Mouse (Mus musculus) testis, postnatal 10 days (tissue): ENCODE data around the gene Gm5678.

Experiments
- DNase-seq: peaks from one replicate; pipeline ENCODE4 v3.0.0; 2021; ENCODE audit warnings: low spot score

Gm5678 gene

GRCm38 (mm10) chr16:93627761-93628400, at the start of gene Gm5678:
Gene Gm5678 (plus strand): TSS chr16:93628097.
- no peak for DNase-seq

DNA sequence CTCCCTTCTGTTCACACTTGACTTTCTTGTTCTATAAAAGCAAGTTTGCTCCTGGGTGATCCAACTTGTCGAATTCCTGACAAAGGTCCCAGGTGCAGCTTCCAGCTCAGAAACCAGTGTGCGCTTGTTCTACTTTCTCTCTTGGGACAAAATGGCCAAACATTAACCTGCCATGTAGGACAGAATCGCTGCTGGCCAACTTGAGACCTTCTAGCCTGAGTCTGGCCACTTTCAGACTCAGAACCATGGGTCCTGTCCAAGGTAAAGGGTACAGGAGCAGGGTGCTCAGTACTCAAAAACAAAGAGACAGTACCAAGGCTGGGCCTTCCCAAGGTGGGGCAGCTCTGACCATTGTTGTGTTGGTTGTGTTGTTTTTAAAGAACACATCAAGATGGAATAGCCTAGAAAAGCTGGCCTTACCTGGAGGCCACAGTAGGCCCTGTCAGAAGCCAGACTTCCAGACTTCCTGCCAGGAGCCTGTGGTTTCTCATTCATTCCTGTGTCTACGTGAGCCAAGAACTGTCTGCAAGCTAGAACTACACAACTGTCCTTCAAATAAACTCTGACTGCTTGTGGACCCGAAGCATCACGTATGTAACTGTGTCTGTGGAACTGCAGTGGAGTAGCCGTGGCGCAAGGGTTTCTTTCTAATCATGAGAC, 49.4 kb upstream of the Gm5678 start:
- no peak for DNase-seq

DNA sequence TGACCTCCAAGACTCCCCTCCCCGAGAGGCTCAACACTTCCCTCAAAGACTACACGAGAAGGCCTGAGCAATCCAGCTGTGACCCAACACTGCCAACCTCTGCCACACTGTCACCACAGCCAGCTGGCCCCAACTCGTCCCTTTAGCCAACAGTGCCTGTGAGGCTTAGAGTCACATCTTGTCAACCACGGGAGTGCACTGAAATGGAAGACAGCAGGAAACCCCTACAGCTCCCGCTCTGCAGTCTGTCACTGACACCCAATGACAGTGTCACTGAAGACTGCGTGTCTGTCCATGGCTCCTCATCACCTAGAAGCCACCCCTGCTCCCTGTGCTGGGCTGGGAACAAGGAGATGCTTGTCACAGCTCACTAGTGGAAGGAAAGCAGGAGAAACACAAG, 46.8 kb upstream of the Gm5678 start:
- DNase-seq, result no peak

DNA sequence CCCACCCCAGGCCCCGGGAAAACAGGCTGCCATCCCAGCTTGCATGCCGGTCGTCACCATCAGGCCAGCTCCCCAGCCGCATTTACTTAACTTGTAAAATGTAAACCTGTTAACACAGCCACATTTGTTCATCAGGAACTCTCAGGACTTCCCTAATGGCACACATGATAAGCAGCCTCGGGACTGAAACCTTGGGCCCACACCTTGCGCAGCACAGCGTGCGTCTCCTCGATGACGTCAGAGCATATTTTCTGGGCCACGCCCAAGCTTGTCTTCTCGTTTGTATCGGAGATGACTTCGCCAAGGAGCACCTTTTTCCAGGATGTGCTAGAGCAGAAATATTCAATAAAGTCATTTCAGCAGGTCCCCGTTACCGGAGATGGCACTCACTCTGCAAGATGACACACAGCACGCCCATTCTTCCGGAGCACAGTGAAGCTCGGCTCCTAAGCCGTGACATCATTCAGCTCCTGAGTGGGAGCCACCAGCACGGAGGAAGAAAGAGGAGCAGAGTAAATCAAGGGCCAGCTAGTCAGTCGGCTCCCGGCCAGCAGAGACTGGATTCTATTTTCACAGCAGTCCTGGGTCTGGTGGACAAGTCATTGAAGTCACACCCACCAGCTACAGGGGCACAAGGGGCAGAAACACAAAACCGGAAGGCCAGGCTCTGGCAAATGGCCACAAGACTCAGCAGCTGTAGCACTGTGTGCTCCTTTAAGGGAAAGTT, 42.8 kb upstream of the Gm5678 start:
- DNase-seq, result no peak

DNA sequence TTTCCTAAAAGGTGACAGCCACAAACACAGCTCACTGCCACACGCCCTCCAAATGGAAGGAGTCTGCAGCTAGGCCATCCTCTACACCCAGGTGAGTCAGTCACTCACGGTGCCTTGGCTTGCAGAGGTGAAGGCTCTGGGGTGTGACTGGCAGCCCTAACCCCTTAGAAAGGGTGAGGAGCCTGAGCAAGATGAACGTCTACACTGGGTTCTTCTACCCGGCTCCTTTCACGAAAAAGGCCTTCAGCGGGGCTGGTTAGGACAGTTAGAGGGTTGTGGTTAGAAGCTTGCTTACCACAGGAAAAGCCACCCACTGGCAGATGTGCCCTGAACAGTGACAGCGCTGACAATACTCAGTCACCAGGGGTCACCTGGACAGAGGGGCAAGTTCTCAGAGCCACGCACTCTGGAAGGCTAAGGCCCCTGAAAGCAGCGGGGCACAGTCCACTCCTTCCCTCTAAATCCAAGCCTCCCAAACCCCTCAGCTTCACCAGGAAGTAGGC, 42.1 kb upstream of the Gm5678 start:
- no peak for DNase-seq

DNA sequence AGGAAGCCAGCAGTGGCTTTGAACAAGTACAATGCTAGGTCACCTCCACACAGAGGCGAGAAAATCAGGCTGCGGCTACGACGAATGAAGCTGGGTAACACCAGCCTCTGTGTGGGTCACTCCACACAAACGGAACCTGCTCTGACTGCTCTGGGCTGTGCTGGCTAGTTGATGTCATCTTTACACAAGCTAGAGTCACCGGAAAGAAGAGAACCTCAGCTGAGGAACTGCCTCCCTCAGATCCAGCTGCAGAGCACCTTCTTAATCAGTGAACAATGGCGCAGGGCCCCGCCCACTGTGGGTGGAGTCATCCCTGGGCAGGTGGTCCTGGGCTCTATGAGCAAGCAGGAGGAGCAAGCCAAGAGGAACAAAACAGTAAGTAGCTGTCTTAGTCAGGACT, 41.5 kb upstream of the Gm5678 start:
- DNase-seq, result no peak

GRCm38 (mm10) chr16:93588281-93588680, 39.6 kb upstream of the Gm5678 start:
- DNase-seq, result no peak

- no peak for DNase-seq
Observed at GRCm38 (mm10) chr16:93590915-93591314, 37.0 kb upstream of the Gm5678 start.

- DNase-seq, result no peak
Observed at GRCm38 (mm10) chr16:93591450-93592430, 36.2 kb upstream of the Gm5678 start.

- DNase-seq, result no peak
Observed at GRCm38 (mm10) chr16:93592711-93593110, 35.2 kb upstream of the Gm5678 start.

DNA sequence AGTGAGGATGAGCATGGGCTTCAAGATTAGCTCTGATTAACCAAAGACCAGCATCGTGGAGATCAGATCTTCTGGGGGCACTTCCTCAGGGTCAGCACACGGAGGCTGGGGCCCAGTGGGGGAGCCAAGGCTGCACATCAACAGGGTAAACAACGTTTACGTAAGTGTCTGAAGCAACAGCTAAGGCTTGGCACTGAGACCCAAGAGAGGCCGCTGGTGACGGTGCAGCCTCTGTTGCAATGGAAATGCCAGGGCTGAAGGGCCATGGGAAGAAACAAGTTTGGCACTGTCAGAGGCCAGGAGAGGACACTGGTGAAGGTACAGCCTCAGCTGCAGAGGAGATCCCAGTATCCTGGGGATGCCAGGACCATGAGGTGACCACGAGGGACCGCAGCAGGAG, 34.5 kb upstream of the Gm5678 start:
- no peak for DNase-seq

DNA sequence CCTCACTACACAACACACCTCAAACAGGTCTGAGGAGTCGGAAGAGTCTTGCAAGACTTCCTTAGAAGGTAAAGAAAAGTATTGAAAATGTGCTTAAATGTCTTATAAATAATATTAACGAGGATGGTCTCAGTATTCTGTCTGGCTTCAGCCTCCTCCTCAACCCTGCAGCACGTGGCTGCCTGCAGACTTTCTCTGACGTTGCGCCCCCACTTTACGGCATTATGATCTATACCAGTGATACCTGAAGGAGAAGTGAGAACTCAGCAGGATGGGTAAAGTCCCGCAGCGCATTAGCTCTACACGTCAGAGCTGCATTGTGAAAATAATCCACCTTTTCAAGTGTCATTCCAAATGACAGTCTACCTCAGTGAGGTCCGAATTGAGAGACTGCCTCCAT, 33.4 kb upstream of the Gm5678 start:
- DNase-seq, result peak; percentile 31

- peak; percentile 16 for DNase-seq
Observed at GRCm38 (mm10) chr16:93595766-93596165, 32.1 kb upstream of the Gm5678 start.

GRCm38 (mm10) chr16:93596807-93597206, 31.1 kb upstream of the Gm5678 start:
- no peak for DNase-seq

DNA sequence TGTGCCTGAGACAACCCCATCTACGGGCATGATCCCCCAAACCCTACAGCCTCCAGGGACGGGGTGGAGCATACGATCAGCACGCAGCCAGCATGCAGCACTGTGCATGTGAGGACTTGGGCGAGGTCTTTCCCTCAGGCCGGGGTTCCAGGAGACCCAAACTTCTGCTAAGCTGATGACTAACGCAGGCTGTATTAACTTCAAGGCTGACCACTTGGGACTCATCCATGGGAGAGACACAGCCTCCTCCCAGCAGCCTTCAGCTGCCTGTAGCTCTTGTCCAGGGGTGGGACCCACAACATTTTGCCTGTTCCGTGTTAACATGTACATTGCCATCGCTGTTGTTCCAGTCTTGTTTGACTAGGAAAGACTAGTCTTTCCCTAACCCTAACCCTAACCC, 30.3 kb upstream of the Gm5678 start:
- peak; percentile 36 for DNase-seq

- DNase-seq, result no peak
Observed at GRCm38 (mm10) chr16:93599461-93599860, 28.4 kb upstream of the Gm5678 start.

DNA sequence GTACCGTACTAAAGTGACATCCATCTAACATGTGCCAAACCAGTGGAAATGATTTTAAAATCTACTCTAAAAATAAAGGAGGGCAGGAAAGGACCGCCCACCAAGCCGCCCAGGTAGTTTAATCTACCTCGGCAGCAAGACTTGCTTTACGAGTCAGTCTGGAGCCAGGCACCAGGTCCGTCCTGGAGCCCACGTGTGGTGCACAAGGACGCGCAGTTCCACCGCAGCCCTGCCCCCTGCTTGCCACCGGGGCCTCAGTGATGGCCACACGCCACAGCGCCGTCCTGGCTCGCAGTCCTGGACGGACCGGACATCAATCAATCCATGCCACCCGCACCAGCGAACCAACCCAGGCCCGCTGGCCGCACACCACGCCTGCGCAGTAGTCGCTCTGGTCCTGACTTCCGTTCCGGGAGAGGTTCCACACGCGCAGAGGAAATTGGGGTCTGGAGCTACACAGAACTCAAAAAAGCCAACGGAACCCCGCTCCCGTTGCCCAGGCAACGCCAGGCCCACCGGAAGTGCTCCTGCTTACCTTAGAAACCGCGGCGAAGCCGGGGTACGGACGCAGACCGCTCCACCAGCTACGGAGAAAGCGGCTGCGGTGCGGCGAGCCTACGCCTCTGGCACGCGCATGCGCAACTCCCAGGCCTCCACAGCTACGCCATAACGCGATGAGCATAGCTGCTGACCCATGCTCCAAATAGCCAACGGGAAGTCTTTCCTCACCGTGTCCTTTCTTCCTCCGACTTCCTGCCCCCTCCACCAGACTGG, 24.3 kb upstream of the Gm5678 start, which contains the start of gene Setd4:
TSS of gene Setd4 (minus strand) at position 625 of the 774 bp plus-strand sequence.
- peak; percentile 92 for DNase-seq

DNA sequence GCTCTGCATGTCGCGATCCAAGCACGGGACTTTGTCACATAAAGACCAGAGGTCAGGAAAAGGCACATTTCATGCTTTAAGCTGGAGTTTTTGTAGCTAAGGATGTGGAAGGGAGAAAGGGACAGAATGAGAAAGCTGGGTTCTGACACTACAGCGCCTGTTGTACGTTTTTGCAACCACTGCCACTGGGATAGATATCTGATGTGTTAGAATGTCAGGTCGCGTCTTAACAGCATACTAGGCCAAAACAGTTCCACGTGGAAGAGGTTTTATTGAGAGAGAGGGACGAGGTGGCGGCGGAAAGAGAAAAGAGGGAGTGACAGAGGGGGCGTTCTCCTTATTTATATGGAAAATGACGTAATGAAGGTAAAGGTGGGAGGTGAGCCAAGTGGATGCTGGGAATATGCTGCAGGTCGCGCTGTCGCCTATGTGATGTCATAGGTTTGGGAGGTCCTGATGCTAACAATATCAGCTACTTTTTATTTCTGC, 23.4 kb upstream of the Gm5678 start:
- peak; percentile 36 for DNase-seq

DNA sequence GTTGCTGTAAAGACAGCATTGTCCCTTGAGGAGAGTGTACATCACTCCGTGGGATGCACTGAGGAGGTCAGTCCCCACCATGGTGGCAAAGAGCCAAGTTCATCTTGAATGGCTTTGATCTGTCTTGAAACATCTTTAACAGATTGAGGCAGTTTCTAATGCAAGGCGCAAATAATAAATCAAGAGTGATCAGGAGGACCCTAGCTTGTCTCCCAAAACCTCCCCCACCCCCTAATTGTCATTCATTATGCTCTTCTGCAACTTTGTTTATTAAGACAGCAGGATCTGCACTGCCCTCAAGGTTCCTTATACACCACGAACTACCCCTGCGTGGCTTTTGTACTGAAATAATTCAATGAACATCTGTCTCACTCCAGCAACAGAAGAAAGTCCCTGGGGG, 22.3 kb upstream of the Gm5678 start, which contains the start of gene Cbr1:
TSS of gene Cbr1 (plus strand) at position 301 of the 400 bp plus-strand sequence.
- peak; percentile 35 for DNase-seq

DNA sequence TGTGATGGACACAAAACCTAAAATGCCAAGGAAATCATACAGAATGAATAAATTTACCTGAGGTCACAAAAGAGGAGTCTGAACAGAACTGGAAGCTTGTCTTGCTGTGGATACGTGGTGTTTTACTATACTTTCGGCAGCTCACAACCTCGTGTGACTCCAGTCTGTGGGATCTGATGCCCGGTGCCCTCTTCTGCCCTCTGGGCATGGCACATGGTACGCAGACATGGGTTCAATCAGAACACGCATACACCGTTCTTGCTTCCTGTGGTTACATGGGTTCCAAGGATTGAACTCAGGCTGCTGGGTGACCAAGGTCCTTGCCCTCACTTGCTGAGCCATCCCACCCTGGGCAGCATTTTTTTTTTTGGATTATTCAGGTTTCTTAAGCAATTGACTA, 21.8 kb upstream of the Gm5678 start:
- DNase-seq, result peak; percentile 31

DNA sequence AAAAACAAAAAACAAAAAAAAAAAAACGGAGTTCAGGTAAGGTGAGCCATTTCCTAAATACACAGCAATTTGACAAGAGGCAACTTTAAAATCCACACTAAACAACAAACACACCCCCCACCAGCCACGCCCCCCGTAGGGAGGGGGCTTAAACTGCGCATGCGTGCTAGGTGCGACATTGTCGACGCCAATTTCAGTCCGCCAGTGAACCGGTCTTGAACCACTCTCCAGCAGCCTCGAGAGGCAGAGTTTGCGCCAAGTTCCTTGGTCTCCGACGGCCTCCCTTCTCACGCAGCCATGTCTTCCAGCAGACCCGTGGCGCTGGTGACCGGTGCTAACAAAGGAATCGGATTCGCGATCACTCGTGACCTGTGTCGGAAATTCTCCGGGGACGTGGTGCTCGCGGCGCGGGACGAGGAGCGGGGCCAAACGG, 20.2 kb upstream of the Gm5678 start:
- peak; percentile 93 for DNase-seq
